Mouse (Mus musculus): ENCODE data around the gene Scimp.

Gene Scimp

DNA sequence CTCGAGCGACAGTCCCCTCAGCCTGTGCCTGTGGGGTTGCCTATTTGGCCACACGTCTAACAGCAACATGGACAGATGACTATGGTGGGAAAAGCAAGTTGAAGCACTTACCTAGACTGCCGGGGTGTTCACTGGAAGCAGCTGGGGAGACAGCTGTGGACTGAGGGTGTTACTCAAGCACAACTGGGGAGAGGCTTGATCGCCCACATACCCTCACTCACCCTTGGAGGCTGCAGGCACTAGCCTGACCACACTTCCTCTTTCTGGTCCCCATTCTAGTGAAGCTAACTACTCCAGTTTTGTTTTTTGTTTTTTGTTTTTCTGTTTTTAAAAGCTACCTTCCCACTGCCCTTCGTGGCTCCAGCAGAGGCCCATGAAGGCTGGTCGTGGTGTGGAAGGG is at the start of gene Scimp:
Gene Scimp, minus strand, starts transcription at position 222 of the 400 bp plus-strand sequence.
- no peak for DNase-seq

DNA sequence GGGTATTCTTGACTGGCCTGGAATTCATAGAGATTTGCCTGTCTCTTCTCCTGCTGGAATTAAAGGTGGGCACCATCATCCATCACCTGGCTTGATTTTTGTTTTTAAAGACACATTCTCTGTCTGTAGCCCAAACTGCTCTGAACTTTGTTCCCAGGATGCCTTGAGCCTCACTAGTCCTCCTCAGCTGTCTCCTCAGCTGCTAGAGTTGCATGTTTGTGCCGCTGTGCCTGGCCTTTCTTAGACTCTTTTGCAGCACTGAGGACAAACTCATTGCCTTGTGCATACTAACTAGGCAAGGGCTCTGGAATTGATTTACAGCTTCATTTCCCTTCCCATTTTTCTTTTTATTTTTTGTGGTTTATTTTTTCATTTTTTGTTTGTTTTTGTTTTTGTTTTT is 48.0 kb upstream of the Scimp start:
- no peak for DNase-seq

DNA sequence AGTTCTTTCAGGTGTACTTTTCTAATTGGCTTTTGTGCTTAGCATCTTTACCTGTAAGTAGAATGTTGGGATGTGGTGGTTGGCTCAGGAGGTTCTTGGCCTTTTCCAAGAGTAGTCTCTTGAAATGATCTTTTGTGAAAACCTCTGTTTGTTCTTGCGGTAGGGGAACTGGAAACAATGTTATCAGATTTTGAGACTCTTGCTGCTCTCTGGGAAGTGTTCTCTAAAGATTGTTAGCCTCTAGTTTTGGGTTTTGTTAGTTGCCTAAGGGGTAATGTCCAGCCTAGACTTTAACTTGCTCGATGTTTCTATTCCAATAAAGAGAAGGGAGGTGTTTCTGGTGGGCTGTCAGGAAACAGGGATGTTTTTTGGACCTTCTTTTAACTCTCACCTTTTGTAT is 33.6 kb upstream of the Scimp start:
- DNase-seq = no peak

DNA sequence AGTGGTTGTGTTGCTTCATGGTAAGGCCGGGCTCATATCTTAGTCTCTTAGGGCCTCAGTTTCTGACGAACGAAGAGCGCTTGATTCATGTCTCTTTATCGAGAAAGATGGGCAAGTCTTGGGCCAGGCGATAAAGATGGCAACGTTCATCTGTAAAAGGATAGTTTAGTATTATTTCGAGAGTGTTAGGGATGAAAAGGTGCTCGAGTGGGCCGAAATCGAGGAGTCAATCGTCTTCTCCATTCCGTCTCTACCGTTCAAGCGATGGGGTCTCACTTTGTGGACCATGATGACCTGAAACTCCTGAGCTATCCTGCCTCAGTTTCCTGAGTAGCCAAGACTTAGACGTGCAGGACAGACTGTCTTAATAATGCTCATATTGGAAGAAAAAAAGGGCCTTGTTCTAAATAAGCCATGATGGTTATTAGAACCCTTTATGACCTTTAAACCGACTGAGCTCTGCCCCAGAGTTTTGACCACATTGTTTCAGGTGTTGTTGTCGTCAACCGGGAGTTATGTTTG is 33.1 kb upstream of the Scimp start:
- no peak for DNase-seq

DNA sequence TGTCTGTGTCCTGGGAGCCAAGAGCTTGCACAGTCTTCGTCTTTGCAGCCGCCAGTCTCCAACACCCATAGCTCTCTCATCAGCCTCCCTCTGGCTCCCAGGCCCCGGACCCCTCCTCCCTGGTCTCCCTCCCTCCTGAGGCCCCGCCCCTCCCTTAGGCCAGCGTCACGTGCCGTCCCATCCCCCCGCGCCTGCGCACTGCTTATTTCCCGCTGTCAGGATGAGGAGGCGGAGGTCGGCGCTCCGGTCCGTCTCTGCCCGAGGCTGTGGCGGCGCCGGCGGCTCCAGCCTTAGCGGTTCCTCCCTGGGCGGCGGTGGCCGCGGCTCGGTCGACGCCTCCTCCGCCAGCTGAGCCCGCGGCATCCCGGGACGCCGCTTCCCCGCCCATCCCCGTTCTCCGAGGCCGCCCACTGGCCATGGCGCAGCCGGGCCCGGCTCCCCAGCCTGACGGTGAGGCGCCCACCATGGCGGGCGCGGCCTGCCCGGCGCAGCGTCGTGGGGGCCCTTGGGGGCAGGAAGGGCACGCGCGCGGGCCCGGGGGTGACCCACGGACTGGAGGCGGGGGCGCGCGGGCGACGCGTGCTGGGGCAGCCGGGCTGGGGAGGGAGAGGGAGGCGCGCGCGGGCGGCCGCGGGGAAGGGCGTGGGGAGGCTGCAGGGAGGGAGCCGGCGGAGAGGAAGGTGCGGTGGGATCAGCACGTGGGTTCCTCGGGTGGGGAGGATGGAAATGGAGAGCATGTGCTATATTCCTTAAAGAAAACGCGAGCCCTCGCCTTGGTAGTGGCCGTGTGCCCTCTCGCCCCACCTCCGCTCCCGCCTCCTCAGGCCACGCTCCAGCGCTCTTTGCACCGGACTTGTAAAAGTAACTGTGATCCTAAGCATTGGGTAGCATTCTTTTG is 32.4 kb upstream of the Scimp start, which contains the start of gene Rabep1:
Gene Rabep1, plus strand, starts transcription at position 220 of the 898 bp plus-strand sequence.
- peak; percentile 93 for DNase-seq

DNA sequence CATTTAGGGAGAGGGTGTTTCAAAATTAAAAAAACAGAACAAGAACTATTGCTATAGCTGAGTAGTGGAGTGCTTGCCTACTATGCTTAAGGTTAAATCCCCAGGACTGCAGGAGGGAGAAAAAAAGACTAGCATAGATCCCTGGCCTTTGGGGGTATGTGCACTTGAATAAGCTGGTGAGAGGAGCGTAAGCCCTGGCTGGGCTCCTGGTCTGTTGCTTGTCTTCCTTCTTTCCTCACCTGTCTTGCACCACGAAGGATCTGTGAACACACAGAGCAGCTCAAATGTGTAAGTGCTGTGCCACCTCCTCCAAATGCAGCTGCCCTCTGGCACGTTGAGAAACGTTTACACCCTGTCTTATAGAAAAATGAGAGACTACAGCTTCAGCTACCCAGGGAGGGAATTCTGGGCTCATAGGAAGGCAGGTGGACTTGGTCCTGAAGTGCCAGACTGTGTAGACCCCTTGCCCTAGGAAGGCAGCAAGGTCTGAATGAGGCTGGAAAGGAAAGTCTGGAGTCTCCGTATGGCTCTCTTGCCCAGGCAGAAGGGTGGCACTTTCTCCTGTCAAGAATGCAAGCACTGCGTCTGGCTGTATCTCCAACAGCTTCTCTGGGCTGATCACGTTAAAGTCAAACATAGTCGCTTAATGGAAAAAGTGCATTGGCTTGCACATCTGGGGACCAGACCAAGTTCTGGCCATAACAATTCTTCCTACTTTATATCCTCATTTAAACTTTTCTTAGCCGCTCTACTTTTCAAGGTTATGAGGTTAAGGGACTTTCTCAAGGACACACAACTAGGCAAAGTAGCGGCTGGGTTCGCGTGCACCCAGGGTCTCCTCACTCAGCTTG is 31.5 kb upstream of the Scimp start:
- no peak for DNase-seq

DNA sequence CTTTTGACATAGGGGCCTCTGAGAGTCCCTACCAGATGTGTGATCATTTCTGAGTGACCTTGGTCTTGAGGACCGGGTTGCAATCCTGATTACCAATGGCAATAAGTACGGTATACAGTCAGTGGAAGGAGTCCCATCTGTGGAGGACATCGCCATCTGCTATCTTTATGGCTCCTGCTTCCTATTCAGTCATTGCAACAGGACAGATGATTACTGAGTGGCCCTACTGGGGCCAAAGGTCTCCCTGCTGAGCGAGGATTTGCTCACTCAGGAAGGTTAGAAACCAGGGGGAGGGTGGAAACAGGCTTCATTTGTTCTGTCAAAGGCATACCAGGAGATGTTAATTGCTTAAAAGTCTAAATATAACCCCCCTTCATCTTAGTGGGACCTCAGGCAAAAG is 30.6 kb upstream of the Scimp start:
- DNase-seq = no peak

DNA sequence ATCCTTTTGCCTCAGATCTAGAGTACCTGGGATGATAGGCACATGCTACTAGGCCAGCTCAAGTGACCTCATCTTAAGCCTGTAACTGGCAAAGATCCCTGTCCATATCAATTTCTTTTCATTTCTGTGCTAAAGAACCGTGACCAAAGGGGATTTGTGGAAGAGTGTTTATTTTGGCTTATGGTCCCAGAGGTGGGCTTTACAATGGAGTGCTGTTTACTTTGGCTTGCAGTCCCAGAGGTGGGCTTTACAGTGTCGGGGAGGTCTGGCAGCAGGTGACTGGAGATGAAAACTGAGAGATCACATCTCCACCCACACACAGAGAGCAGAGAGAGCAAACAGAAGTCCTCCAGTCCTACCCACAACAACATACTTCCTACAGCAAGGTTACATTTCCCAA is 26.2 kb upstream of the Scimp start:
- no peak for DNase-seq

DNA sequence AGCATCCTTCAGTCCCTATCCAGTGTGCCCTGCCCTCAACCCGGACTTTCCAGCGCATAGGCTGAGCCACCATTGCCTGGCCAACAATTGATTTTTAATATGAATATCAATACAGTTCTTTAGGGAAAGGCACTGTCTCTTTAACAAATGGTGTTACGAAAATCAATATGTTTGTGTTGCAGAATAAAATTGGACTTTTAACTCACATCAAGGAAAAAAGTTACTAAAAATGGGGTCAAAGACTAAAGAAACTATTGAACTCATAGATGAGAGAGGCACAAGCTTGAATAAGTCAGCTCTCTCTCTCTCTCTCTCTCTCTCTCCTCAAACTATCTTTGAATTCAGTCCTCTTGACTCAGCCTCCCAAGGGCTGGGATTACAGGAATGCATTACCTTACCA is 24.6 kb upstream of the Scimp start:
- DNase-seq = no peak

DNA sequence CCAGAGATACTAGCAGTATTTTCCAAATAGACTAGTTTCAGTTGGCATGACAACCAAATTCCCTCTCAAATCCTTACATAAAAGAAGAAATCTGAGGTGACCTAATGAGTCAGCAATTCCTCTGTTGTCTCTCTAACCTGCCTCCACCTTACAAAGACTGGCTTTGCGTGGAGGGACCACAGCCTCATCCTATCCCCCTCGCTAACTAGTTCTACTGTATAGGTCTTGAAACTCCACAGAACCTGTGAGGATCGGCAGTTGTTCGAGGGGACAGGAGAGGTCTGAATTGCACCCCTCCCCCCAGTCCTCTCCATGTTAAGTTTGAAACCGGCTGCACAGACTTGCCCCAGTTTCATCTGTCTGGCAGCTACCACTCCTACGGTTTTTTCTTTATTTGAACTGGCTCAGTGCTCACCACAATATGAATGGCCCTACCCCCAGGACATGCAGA is 23.0 kb upstream of the Scimp start:
- no peak for DNase-seq

DNA sequence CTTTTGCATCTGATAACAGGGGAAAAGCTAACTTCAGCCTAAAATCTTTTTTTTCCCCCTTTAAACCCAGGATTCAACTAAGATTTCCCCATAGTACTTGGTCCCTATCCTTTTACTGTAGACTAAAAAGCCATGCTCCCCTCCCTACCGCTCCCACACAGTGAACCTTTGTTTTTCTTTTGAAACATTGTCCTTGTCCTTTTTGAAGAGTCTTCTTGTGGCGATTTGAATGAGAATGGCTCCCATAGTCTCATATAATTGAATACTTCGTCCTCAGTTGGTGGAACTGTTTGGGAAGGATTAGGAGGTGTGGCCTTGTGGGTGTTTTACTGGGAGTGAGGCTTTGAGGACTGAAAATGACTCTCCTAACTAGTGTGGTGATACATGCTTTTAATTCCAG is 21.4 kb upstream of the Scimp start:
- no peak for DNase-seq

DNA sequence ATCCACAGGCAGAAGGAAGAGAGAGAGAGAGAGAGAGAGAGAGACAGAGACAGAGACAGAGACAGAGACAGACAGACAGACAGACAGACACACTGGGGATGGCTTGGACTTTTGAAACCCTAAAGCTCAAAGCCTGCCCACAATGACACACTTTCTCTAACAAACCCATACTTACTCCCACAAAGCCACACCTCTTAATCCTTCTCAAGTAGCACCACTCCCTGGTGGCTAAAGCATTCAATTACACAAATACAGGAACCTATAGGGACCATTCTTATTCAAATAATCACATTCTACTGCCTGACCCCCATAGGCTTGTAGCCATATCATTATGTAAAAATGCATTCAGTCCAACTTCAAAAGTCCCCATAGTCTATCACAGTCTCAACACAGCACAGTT is 21.0 kb upstream of the Scimp start:
- no peak for DNase-seq

DNA sequence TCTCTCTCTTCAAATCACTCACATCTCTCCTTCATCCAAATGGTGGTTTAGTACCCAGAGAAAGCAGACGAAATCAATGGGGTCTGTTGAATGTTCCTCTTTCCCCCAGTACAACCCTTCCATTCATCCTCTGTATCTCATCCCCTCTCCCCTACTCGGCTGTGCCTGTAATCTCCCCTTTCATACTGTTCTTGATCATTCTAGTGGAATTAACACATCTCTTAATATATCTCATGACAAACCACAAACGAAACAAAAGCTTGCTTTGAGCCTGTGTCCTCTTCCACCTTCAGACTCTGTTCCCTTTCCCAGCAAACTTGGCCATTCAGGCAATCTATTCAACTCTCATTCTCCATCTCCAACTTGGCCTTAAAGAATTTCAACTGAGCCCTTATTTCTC is 18.8 kb upstream of the Scimp start:
- no peak for DNase-seq

DNA sequence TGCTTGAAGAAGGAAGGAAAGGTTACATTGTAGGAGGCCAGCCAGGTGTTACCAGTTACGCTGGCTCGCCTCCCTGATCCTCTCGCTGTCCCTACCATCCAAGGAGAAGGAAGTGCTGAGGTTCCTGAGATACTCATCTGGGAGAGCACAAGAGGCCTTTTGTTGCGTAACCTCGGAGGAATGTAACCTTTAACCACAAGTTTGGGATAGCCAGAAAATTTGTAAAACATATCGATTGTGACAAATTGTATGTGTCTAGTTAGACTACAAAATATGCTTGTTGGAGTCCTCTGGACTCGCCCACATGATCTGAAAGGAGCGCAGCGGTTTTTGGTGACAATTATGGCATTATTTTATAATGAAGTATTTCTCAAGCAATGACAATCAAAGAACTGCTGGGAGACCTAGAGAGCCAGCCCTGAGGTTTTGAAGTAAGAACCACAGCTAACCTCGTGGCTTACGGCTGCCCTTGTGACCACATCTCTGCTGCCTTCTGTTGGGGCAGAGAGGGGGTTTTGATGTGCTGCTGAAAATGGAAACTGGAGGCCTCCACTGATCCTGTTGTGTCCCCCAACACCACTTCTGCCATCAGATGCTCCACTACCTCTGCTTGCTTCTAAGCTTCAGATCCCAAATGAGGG is 16.7 kb upstream of the Scimp start:
- DNase-seq = no peak

DNA sequence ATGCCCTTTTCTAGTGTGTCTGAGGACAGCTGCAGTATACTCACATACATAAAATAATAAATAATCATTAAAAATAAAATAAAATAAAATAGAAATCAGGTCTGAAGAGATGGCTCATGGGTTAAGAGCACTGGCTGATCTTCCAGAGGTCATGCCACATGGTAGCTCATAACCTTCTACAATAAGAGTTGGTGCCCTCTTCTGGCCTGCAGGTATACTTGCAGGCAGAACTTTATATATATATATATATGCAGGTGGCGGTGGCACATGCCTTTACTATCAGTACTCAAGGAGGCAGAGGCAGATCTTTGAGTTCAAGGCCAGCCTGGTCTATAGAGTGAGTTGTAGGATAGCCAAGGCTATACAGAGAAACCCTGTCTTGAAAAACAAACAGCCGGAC is 13.8 kb upstream of the Scimp start:
- no peak for DNase-seq

DNA sequence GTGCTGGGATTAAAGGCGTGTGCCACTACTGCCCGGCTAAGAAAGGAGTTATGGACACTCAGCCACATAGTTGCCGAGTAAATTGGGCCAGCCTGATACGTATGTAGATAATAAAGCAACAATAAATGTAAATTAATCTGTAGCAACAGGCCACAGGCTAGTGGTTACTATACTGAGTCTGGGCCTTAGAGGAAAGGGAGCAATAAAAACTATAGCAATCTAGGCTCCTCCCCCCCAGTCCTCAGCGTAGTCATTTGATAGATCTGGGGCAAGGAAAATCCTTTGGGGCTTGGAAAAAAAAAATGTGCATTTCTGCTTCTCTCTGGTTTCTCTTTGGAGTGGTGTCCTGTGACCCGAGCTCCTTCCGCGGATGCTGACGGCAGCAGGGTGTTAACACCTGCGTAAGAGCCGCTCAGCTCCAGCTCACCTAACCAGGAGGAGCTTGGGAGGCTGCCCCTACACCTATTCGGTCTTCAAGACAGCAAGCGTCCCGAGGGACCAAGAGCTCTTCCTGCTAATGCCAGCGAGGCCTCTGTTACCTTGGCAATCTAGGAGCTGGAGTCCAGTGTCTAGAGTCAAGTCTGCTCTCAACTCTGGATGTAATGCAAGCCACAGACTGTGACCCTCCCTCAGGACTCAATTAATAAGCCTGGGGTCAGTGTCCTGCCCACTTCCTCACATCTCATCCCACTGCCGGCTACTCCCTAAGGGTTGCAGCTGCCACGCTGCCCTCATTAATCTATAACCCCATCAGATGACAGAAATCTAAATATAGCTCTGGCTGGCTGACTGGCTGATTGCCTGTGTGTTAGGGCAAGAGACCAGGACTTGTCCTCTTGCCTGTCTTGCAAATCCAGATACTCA is 9.6 kb upstream of the Scimp start:
- DNase-seq = peak; percentile 71

DNA sequence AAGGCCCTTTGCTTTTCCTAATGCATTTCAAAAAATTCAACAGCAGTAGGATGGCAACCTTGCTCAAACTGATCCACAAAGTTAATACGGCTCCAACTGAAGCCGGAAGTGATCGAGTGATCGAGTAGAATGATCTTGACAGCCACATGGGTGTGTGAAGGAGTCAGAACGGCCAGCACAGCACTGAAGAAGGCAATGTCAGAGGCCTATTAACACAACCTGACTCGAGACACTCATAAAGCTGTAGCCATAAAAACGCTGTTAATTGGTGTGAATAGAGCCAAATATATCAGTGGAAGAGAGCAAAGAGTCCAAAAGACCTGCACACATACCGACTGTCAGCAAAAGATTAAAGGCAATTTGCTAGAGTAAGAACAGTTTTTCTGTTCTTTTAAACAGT is 7.7 kb upstream of the Scimp start:
- no peak for DNase-seq

DNA sequence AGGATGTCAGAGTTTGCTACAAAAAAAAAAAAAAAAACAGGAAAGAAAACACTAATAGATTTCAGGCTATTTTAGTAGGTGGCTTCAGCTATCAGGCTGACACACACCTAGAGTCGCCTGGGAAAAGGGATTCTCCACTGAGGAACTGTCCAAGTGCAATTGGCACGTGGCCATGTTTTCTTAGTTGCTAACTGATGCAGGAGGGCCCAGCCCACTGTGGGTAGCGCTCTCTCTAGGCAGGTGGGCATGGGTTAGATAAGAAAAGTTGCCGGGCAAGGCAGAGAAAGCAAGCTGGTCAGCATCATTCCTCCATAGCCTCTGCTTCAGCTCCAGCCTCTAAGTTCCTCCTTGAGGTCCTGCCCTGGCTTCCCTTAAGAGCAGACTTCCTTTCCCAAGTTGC is 4.4 kb upstream of the Scimp start:
- no peak for DNase-seq

DNA sequence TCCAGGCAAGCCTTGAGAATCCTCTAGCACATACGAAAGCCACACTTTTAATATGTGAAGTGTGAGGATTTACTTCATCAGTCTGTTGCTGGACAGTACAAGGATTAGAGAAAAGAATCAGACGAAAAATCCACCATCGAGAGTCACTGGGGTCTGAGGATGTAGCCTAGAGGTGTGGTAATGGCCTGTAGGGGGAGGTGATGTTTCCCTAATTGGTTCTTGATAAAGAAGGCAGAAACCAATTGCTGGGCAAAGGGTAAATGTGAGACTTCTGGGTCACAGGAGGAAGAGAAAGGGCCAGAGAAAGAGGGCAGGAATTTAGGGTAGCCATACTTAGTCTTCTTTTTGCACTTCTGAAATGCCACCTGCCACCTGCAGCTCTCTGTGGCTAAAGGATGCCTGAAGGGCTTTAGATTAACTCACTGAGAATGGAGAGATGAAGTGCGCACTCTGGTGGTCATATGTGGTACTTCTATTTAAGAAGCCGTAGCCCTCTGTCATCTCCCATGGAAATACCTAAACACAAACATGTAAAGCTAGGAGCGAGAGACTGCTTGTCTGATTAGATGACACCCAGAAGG is 3.2 kb upstream of the Scimp start:
- peak; percentile 63 for DNase-seq

DNA sequence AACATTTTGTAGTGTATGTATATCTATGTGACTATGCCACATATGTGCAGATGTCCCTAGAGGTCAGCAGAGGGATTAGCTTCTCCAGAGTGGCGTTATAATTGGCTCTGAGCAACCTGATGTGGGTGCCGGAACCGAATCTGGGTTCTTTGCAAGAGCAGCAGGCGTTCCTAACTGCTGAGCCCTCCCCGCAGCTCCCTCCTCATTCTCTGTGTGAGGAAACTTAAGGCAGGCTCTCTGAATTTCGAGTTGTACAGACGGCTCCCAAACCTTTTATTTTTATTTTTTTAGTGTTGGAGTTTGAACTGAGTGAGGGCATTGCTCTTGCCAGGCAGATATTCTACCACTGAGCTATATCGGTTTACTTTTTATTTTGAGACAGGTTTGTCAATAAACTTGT is 2.7 kb upstream of the Scimp start:
- DNase-seq = no peak

DNA sequence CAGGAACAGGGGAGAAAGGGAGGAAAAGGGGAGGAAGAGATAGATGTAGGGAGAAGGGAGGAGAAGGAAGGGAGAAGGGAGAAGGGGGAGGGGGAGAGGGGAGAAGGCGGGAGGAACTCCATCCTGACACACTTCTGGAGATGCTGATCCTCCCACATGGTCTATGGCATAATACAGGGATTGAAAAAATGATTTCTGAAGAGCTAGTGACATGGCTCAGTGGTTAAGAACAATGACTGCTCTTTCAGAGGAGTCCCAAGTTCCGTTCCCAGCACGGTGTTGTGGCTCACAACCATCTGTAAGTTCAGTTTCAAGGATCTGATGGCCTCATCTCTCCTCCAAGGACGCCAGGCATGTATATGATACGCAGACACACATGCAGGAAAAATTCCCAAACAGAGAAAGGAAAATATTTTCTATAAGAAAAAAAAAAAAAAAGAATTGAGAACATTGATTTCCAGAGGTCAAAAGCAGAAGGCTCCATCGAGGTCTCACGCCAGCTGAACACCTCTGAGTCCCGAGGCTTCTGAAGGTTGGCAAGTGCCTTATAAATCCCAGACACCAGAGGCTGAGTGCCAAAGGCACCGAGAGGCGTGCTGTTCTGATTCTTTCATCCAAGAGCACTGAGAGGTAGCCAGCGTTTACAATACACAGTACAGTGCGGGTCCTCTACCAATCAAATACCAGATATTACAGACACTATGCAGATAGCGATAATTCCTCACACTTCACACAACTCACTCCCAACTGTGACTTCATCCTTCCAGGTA is 730 bp downstream of the Scimp start:
- no peak for DNase-seq

Measured in kidney, adult 18-20 months (tissue).